Mouse (Mus musculus) monocyte, adult 2 months (primary cell): ENCODE measurements around the gene Csl.

ENCODE experiments used
- DNase-seq, 2 experiments: peaks; one replicate each; pipeline ENCODE4 v3.0.0; 2022; ENCODE audit warnings: low spot score in 2 of 2, low read depth in 1 of 2

Gene Csl

DNA sequence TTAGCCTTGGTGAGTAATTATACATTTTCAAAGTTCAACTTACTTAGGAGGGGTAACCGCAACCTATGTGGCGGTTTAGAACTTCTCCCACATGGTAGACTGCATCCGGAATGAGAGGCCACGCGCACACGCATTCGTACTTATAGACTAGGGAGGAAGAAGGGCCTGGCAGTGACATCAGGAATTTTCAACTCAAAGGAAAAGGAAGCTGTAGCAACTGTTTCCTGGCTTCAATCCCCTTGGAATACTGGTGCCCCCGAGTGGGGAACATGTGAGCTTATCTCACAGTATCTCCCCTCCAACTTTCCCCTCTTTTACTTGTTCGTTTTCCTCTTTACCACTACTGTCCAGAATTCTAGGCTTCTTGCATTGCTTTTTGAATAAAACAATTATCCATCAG, at the start of gene Csl:
TSS of gene Csl (minus strand) at position 101 of the 400 bp plus-strand sequence.
- no peak for DNase-seq

GRCm38 (mm10) chr10:99789418-99789817, 30.0 kb upstream of the Csl start:
- no peak for DNase-seq

GRCm38 (mm10) chr10:99774228-99775120, 15.0 kb upstream of the Csl start:
- no peak for DNase-seq

DNA sequence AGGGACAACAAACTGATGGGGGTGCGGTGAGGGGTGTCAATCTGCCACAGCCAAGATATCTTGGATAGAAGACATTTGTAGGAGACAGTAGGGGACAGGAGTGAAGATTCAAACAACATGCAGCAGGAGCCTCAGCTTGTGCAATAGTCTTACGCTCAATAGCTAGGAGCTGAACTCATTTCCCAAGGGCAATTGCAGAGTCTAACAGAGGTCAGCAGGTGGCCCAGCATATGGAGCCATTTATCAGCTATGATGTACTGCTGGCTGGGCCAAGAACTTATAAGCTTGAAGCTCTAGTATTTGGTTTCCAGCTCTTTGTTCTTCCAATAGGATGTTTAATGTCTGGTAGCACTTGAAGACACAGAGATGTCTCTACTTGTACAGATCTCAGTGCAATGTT, 9.3 kb downstream of the Csl start:
- no peak for DNase-seq

- no peak for DNase-seq
These were observed 10.7 kb downstream of the Csl start for GRCm38 (mm10) chr10:99748668-99749260.

DNA sequence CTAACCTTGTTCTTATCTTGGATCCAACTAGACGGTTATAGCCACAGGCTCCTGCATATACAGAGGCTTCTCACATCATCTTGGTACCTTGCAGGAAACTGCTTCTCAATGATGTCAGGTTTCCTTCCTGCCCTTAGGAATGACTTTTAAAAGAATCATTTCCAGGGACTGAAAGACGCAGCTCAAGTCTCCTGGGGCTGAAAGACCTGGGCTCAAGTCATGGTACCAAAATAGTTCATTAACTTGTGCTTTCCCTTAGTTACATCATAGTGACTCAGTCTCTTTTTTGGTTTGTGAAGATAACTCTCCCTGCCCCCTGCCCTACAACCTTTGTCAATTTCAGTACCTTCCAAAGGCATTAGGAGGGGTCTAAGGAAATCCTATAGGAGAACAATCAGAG, 11.4 kb downstream of the Csl start:
- DNase-seq: no peak

GRCm38 (mm10) chr10:99741609-99742280, 17.7 kb downstream of the Csl start:
- no peak for DNase-seq

- no peak for DNase-seq
These were observed 46.3 kb downstream of the Csl start for GRCm38 (mm10) chr10:99713129-99713528.

DNA sequence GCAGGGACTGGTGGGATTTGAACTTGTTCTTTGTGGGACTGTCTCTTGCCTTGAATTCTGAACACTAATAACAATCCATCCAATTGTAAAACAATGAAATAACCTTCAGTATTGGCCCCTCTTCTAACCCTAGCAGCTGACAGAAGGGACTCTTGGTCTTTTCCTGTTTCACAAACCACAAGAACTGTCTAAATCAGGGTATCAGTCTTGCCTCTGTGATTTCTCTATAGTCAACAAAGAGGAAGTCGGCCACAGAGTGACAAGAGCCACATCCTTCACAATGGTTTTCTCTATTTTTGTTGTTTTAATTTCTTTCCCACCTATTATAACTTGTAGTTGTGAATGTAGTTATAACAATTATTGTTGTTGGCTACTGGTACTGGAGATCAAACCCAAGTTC, 47.9 kb downstream of the Csl start:
- DNase-seq: no peak
